Mouse (Mus musculus): ENCODE measurements around the gene Runx3. TPM values are rescaled to one million over a fixed set of nuclear protein-coding genes. Genes with fewer than 3 reads are reported as not detected.

The Runx3 gene
- polyA plus RNA-seq, 1 experiment from 2014 or later, result 1.5 TPM

GRCm38 (mm10) chr4:135160168-135160567, 39.7 kb downstream of the Runx3 start:
- whole genome bisulfite sequencing, result 72% methylated on average over 3 of the region's 3 CpGs

GRCm38 (mm10) chr4:135161441-135161840, 41.0 kb downstream of the Runx3 start:
- ATAC-seq (ENCODE audit: insufficient number of reproducible peaks, insufficient read depth, low FRiP score, low TSS enrichment, low read depth), result no peak
- 88% methylated on average over 11 of the region's 11 CpGs for WGBS
- Histone ChIP-seq H3K9me3 (no peaks in the 10 kb centered on the region), H3K36me3 (no peaks in the 10 kb centered on the region), H3K9ac (replicated peaks) (no peak overlapping the region), H3K4me1 (replicated peaks) (peaks cover 61% of the 10 kb centered on the region), H3K27me3 (peaks cover 83% of the 10 kb centered on the region), H3K4me3 (replicated peaks) (no peak overlapping the region), H3K4me2 (no peak overlapping the region), H3K27ac (no peak overlapping the region)

More at GRCm38 (mm10) chr4:135160168-135160567, 39.7 kb downstream of the Runx3 start:
- no peak overlapping the region for H3K9ac ChIP-seq (replicated peaks)
- H3K27me3 ChIP-seq, result peaks cover 84% of the 10 kb centered on the region
- no peak overlapping the region for H3K27ac ChIP-seq
- H3K4me3 ChIP-seq (replicated peaks), result no peak overlapping the region
- H3K36me3 ChIP-seq, result no peaks in the 10 kb centered on the region
- no peak overlapping the region for H3K4me2 ChIP-seq
- H3K4me1 ChIP-seq (replicated peaks), result peaks cover 61% of the 10 kb centered on the region
- no peak for ATAC-seq (ENCODE audit: insufficient number of reproducible peaks, insufficient read depth, low FRiP score, low TSS enrichment, low read depth)
- no peaks in the 10 kb centered on the region for H3K9me3 ChIP-seq

GRCm38 (mm10) chr4:135165761-135166160, 45.3 kb downstream of the Runx3 start:
- Histone ChIP-seq H3K4me2 (no peak overlapping the region), H3K9me3 (no peaks in the 10 kb centered on the region), H3K4me1 (replicated peaks) (peaks cover 49% of the 10 kb centered on the region), H3K36me3 (no peaks in the 10 kb centered on the region), H3K27ac (peak overlapping the region; percentile 90), H3K27me3 (peaks cover 76% of the 10 kb centered on the region), H3K4me3 (replicated peaks) (no peak overlapping the region), H3K9ac (replicated peaks) (no peak overlapping the region)
- WGBS, result 44% methylated on average over 6 of the region's 6 CpGs
- ATAC-seq (ENCODE audit: insufficient number of reproducible peaks, insufficient read depth, low FRiP score, low TSS enrichment, low read depth), result no peak

GRCm38 (mm10) chr4:135166413-135167225, 46.2 kb downstream of the Runx3 start:
- peak; percentile 88 for ATAC-seq (ENCODE audit: insufficient number of reproducible peaks, insufficient read depth, low FRiP score, low TSS enrichment, low read depth)
- 2% methylated on average over 23 of the region's 23 CpGs for WGBS
- no peak overlapping the region; the same call in 1 of the 2 replicates for H3K9ac ChIP-seq (replicated peaks)
- H3K4me1 ChIP-seq (replicated peaks), result peaks cover 57% of the 10 kb centered on the region
- H3K9me3 ChIP-seq, result no peaks in the 10 kb centered on the region
- H3K27me3 ChIP-seq, result peaks cover 82% of the 10 kb centered on the region
- H3K27ac ChIP-seq, result peak overlapping the region; percentile 90
- H3K4me2 ChIP-seq, result peak overlapping the region; percentile 46
- no peaks in the 10 kb centered on the region for H3K36me3 ChIP-seq
- peak overlapping the region; percentile 19 for H3K4me3 ChIP-seq (replicated peaks)

DNA sequence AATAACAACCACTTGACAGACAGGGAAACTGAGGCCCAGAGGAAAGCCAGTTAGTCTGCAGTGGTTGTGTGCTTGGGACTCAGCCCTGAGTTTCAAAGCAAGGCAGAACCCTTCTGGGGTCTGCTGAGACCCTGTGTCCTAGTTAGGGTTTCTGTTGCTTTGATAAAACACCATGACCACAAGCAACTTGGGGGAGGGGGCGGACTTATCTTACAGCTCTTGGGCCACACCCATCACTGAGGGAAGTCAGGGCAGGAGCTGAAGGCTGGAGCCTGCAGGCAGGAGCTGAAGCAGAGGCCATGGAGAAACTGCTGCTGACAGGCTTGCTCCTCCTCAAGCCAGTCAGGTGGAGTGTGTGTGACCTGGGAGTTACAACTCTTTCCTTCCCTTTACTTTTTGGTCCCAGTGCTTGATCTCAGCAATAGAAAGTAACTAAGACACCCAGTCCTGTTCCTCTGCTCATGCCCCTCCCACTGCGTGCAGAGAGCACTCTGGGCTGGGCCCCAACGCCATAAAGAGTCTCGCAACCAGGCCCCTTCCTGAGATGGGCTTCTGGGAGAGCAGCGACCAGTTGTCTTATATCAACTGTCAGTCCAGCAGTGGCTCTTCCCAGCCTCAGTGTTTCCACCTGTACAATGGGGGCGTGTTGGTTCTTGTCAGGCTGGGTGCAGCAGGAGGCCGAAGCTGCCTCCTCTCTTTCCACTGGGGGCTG, 47.5 kb downstream of the Runx3 start:
- Histone ChIP-seq H3K4me3 (replicated peaks) (no peak overlapping the region), H3K9ac (replicated peaks) (no peak overlapping the region), H3K4me2 (peak overlapping the region; percentile 46; the same call in 1 of the 2 replicates), H3K4me1 (replicated peaks) (peaks cover 63% of the 10 kb centered on the region), H3K9me3 (no peaks in the 10 kb centered on the region), H3K27me3 (peaks cover 91% of the 10 kb centered on the region), H3K36me3 (no peaks in the 10 kb centered on the region), H3K27ac (0 out of 2 replicates have a peak overlapping the region, but pooled peaks have one; percentile 12)
- no peak for ATAC-seq (ENCODE audit: insufficient number of reproducible peaks, insufficient read depth, low FRiP score, low TSS enrichment, low read depth)
- WGBS, result 42% methylated on average over 7 of the region's 7 CpGs

DNA sequence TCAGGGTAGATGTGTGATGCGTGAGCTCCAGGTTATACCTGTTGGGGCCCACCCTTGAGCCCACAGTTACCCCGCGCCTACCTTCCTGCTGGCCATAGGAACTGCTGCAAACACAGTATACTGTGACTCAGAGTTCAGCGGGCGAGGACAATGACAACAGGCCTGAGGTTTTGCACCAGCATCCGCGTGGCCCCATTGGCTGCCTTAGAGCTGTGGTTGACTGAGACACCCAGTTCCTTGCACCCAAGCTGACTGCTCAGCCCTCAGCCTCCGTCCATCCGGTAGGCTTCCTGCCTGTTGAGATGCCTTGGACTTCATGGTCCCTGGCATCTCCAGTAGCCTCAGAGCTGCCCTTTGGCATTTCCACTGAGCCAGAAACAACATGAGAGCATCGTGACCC, 48.6 kb downstream of the Runx3 start:
- Histone ChIP-seq H3K27ac (no peak overlapping the region), H3K36me3 (no peaks in the 10 kb centered on the region), H3K27me3 (peaks cover 91% of the 10 kb centered on the region), H3K4me1 (replicated peaks) (peaks cover 72% of the 10 kb centered on the region), H3K9me3 (no peaks in the 10 kb centered on the region), H3K4me2 (no peak overlapping the region), H3K4me3 (replicated peaks) (no peak overlapping the region), H3K9ac (replicated peaks) (no peak overlapping the region)
- WGBS, result 77% methylated on average over 10 of the region's 10 CpGs
- ATAC-seq (ENCODE audit: insufficient number of reproducible peaks, insufficient read depth, low FRiP score, low TSS enrichment, low read depth), result no peak

GRCm38 (mm10) chr4:135169501-135169900, 49.0 kb downstream of the Runx3 start:
- H3K9ac ChIP-seq (replicated peaks), result no peak overlapping the region
- no peak for ATAC-seq (ENCODE audit: insufficient number of reproducible peaks, insufficient read depth, low FRiP score, low TSS enrichment, low read depth)
- H3K27me3 ChIP-seq, result peaks cover 91% of the 10 kb centered on the region
- no peak overlapping the region for H3K4me2 ChIP-seq
- H3K9me3 ChIP-seq, result no peaks in the 10 kb centered on the region
- H3K36me3 ChIP-seq, result no peaks in the 10 kb centered on the region
- H3K27ac ChIP-seq, result no peak overlapping the region
- WGBS, result 51% methylated on average over 4 of the region's 4 CpGs
- peaks cover 77% of the 10 kb centered on the region for H3K4me1 ChIP-seq (replicated peaks)
- no peak overlapping the region for H3K4me3 ChIP-seq (replicated peaks)

DNA sequence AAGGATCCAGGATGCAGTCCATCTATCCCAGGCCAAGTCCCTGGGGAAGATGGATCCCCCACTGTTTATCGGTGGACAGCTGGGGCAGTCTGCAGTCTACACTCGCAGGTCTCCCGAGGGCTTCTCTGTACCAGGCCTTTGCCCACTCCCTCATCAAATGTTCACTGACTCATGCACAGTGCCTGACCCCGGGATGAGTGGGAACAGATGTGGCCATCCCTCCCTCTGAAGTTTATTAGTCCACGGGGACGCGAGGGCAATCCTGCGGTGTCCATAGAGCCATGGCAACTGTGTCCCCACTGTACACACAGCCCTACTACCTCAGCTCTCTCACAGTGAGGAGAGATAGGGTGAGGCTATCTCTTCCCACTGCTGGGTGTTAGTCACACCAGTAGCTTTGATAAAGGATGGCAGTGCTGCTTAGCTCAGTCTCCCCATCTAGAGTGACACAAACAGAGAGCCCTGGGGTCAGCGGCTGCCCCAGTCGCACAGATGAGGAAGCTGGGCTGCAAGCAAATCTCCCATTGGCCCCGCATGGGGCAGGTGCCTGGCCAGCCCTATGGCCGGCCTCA, 50.9 kb downstream of the Runx3 start:
- Histone ChIP-seq H3K27me3 (peaks cover 92% of the 10 kb centered on the region), H3K36me3 (no peaks in the 10 kb centered on the region), H3K4me1 (replicated peaks) (peaks cover 75% of the 10 kb centered on the region), H3K9ac (replicated peaks) (no peak overlapping the region), H3K4me3 (replicated peaks) (no peak overlapping the region), H3K4me2 (no peak overlapping the region), H3K27ac (no peak overlapping the region), H3K9me3 (no peaks in the 10 kb centered on the region)
- ATAC-seq (ENCODE audit: insufficient number of reproducible peaks, insufficient read depth, low FRiP score, low TSS enrichment, low read depth), result no peak
- WGBS, result 35% methylated on average over 12 of the region's 12 CpGs

DNA sequence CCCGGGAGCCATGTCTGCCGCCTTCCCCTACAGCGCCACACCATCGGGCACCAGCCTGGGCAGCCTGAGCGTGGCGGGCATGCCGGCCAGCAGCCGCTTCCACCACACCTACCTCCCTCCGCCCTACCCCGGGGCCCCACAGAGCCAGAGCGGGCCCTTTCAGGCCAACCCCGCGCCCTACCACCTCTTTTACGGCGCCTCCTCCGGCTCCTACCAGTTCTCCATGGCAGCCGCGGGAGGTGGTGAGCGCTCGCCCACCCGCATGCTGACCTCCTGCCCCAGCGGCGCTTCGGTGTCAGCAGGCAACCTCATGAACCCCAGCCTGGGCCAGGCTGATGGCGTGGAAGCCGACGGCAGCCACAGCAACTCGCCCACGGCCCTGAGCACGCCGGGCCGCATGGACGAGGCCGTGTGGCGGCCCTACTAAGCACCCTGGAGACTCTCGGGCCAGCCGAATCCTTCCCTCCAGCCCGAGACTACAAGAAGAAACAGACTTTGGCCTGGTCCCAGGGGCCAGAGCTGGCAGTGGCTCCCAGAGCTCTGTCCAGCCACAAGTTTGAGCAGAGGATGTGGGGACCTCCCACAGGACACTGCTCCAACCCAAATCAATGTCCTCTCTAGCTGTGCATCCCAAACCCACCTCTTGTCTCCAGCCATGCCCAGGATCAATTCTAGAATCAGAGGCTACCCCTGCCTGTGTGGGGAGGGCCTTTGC, 55.1 kb downstream of the Runx3 start:
- Histone ChIP-seq H3K9ac (replicated peaks) (peak overlapping the region; percentile 51), H3K9me3 (no peaks in the 10 kb centered on the region), H3K4me3 (replicated peaks) (peak overlapping the region; percentile 30), H3K4me1 (replicated peaks) (peaks cover 63% of the 10 kb centered on the region), H3K36me3 (no peaks in the 10 kb centered on the region), H3K27ac (no peak overlapping the region), H3K27me3 (peaks cover 87% of the 10 kb centered on the region), H3K4me2 (peak overlapping the region; percentile 57)
- 0 out of 2 replicates have a peak, but pooled peaks have one; percentile 4 for ATAC-seq (ENCODE audit: insufficient number of reproducible peaks, insufficient read depth, low FRiP score, low TSS enrichment, low read depth)
- 6% methylated on average over 38 of the region's 38 CpGs for WGBS

- no peaks in the 10 kb centered on the region for H3K36me3 ChIP-seq
- H3K9me3 ChIP-seq, result no peaks in the 10 kb centered on the region
- H3K4me1 ChIP-seq (replicated peaks), result peaks cover 53% of the 10 kb centered on the region
- no peak for ATAC-seq (ENCODE audit: insufficient number of reproducible peaks, insufficient read depth, low FRiP score, low TSS enrichment, low read depth)
- no peak overlapping the region for H3K27ac ChIP-seq
- no peak overlapping the region for H3K9ac ChIP-seq (replicated peaks)
- no peak overlapping the region for H3K4me3 ChIP-seq (replicated peaks)
- peaks cover 70% of the 10 kb centered on the region for H3K27me3 ChIP-seq
- no peak overlapping the region for H3K4me2 ChIP-seq
Observed at GRCm38 (mm10) chr4:135177568-135177967, 57.1 kb downstream of the Runx3 start.

- peaks cover 55% of the 10 kb centered on the region for H3K27me3 ChIP-seq
- ATAC-seq (ENCODE audit: insufficient number of reproducible peaks, insufficient read depth, low FRiP score, low TSS enrichment, low read depth), result no peak
- H3K4me2 ChIP-seq, result no peak overlapping the region
- no peaks in the 10 kb centered on the region for H3K9me3 ChIP-seq
- peak overlapping the region; percentile 67; the same call in 1 of the 2 replicates for H3K27ac ChIP-seq
- no peak overlapping the region for H3K9ac ChIP-seq (replicated peaks)
- 26% methylated on average over 5 of the region's 5 CpGs for WGBS
- no peak overlapping the region for H3K4me3 ChIP-seq (replicated peaks)
- peaks cover 40% of the 10 kb centered on the region for H3K4me1 ChIP-seq (replicated peaks)
- H3K36me3 ChIP-seq, result no peaks in the 10 kb centered on the region
Observed at GRCm38 (mm10) chr4:135179077-135179481, 58.6 kb downstream of the Runx3 start.

Data from limb, embryonic 12.5 days (tissue).